Mouse (Mus musculus) neural tube, embryonic 11.5 days (tissue): ENCODE results near the gene Mindy1. TPM values are rescaled to one million over a fixed set of nuclear protein-coding genes. Genes with fewer than 3 reads are reported as not detected.

Experiments used
- ATAC-seq: fragments of 200-750 bp; cut with Nextera tagmentation; 2 replicates; pipeline ENCODE4 v1.8.0; 2017; ENCODE audit warnings: moderate number of reproducible peaks, mild to moderate bottlenecking, moderate TSS enrichment, moderate library complexity; ENCODE audit not compliant: insufficient read depth, low FRiP score, low TSS enrichment
- DNase-seq: peaks from one replicate; pipeline ENCODE4 v3.0.0-alpha.2; 2015; ENCODE audit warnings: low spot score
- H3K27ac ChIP-seq: fragments of 300-500 bp; sonication (generic); 2 replicates; pipeline ENCODE4 v1.5.1; 2014; ENCODE audit warnings: low read depth, mild to moderate bottlenecking, low read length
- H3K27me3 ChIP-seq: fragments of 300-500 bp; sonication (generic); 2 replicates; pipeline ENCODE4 v1.6.1; 2014; ENCODE audit warnings: mild to moderate bottlenecking, low read length, mixed read lengths; ENCODE audit not compliant: control insufficient read depth, insufficient read depth
- H3K36me3 ChIP-seq: fragments of 300-500 bp; sonication (generic); 2 replicates; pipeline ENCODE4 v1.6.1; 2014; ENCODE audit warnings: mild to moderate bottlenecking, low read length, moderate library complexity, mixed read lengths; ENCODE audit not compliant: control insufficient read depth, insufficient read depth
- H3K4me1 ChIP-seq: fragments of 300-500 bp; sonication (generic); 2 replicates; pipeline ENCODE4 v1.6.1; 2014; ENCODE audit warnings: low read length, mixed read lengths; ENCODE audit not compliant: control insufficient read depth, insufficient read depth
- H3K4me2 ChIP-seq: fragments of 300-500 bp; sonication (generic); 2 replicates; pipeline ENCODE4 v1.6.1; 2014; ENCODE audit warnings: low read depth, mild to moderate bottlenecking, moderate library complexity
- H3K4me3 ChIP-seq: fragments of 300-500 bp; sonication (generic); 2 replicates; pipeline ENCODE4 v1.5.1; 2014; ENCODE audit warnings: low read depth, low read length
- H3K9ac ChIP-seq: fragments of 300-500 bp; sonication (generic); 2 replicates; pipeline ENCODE4 v1.6.1; 2014; ENCODE audit warnings: mild to moderate bottlenecking, low read length
- H3K9me3 ChIP-seq: fragments of 300-500 bp; sonication (generic); 2 replicates; pipeline ENCODE4 v1.6.1; 2016; ENCODE audit warnings: low read length; ENCODE audit not compliant: control insufficient read depth
- WGBS: fragments of 180-500 bp; shearing (Covaris S2); extraction: QIAGEN DNeasy Blood & Tissue Kit; methylation state at CpG from one replicate; pipeline ENCODE4 v1.1.7; 2014; 5-methylcytosine and 5-hydroxymethylcytosine counted together
- polyA plus RNA-seq: library from polyadenylated mRNA; unstranded; fragments of >200 nt; fragmentation: Nextera tagmentation; extraction: Ambion mirVana; gene quantifications from 2 replicates; pipeline ENCODE4 v1.2.1, GENCODE M21; 2014

Gene Mindy1
- polyA plus RNA-seq, 1 experiment from 2014 or later, result 48.1 TPM

DNA sequence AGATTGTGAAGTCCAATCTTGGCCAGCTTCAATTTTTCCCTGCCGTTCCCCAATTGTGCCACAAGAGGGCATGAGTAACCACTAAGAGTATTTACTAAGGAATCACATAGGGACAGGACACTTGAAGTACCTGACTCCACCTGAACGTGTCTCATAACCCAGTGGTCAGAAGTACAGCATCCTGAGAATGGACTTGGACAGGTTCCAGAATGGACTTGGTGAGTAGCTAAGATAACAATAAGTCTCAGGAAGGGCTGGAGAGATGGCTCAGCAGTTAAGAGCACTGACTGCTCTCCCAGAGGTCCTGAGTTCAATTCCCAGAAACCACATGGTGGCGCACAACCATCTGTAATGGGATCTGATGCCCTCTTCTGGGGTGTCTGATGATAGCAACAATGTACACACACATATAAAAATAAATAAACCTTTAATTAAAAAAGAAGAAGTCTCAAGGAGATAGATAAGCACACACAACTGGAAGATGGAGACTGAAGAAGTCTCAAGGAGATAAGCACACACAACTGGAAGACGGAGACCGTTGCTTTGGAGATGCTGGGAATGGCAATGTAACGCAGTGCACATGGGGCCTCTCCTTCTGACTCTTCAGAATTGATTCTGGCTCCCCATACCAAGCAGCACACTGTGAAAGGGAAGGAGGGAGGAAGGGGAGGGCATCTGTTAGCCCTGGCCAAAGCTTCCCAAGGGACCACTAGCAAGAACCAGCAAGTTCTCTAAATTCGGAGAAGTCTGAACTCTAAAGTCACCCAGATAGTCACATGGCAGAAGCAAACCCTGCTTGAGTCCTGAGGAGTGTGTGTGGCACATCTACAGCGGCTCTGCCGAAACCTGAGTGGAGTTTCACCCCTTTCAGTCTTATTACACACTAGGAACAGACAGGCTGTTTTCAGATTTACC lies 30.1 kb downstream of the Mindy1 start:
- DNase-seq (peak; percentile 73), ATAC-seq (no peak)
- Histone ChIP-seq H3K9me3 (no peaks in the 10 kb centered on the region), H3K4me3 (no peak overlapping the region), H3K4me2 (no peak overlapping the region), H3K36me3 (no peaks in the 10 kb centered on the region), H3K9ac (no peak overlapping the region), H3K27ac (no peak overlapping the region), H3K4me1 (peaks cover 6% of the 10 kb centered on the region; the same call in 1 of the 2 replicates), H3K27me3 (no peaks in the 10 kb centered on the region)
- 68% methylated on average over 9 of the region's 9 CpGs for WGBS

DNA sequence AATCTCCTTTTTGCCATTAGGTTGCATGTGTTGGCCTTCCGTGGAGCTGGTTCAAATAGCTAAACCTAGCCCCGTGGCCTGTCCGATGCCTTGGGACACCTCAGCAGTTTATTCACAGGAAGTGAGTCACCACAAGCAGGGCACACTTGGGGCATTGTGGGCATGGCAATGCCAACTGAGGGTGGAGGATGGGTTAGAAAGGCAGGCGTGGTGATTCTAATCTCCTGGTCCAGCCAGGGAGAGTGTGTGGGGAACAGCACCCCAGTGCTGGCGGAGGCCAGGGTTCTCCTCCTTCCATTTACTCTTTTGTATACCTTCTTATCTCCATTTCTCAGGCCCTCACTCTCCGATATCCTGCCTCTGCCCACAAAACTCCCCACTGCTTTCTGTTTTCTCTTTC lies 31.5 kb downstream of the Mindy1 start:
- Histone ChIP-seq H3K36me3 (no peaks in the 10 kb centered on the region), H3K9ac (no peak overlapping the region), H3K27ac (no peak overlapping the region), H3K4me2 (no peak overlapping the region), H3K4me3 (no peak overlapping the region), H3K4me1 (peaks cover 11% of the 10 kb centered on the region; the same call in 1 of the 2 replicates), H3K27me3 (no peaks in the 10 kb centered on the region), H3K9me3 (no peaks in the 10 kb centered on the region)
- WGBS, result 83% methylated on average over 6 of the region's 6 CpGs
- DNase-seq (no peak), ATAC-seq (no peak)

DNA sequence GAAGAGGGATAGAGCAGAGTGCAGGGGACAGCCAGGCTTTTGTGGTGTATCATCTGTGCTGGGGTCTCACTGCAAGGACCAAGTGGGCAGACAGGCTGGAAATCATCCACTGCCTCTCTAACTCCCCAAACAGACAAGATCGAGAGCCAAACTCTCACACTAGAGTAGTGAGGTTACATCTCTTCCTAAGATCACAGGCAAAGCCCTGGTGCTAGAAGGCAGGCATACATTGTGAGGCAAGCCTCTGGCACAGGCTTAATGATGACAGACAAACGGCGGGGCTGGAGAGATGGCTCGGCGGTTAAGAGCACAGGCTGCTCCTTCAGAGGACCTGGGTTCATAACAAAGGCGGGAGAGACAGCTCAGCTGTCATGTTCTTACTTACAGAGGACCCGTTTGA lies 32.3 kb downstream of the Mindy1 start:
- 42% methylated on average over 7 of the region's 7 CpGs for WGBS
- no peaks in the 10 kb centered on the region for H3K27me3 ChIP-seq
- no peak overlapping the region for H3K4me2 ChIP-seq
- no peaks in the 10 kb centered on the region for H3K36me3 ChIP-seq
- no peak overlapping the region for H3K4me3 ChIP-seq
- no peaks in the 10 kb centered on the region for H3K9me3 ChIP-seq
- no peak for DNase-seq
- no peak overlapping the region for H3K9ac ChIP-seq
- no peak overlapping the region for H3K27ac ChIP-seq
- H3K4me1 ChIP-seq, result peaks cover 15% of the 10 kb centered on the region; the same call in 1 of the 2 replicates
- no peak for ATAC-seq

DNA sequence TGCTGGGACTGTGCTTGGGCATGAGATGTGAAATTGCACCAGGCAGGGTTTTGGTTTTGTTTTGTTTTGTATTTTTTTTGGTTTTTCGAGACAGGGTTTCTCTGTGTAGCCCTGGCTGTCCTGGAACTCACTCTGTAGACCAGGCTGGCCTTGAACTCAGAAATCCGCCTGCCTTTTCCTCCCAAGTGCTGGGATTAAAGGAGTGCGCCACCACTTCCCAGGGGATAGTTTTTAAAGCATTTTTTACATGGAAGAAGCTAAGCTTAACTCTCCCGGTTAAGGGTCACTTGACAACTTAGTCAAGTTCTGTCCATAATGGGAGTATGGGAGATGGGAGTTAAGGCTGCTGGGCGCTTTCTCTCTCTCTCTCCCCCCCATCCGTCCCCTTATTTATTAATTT lies 32.9 kb downstream of the Mindy1 start:
- no peaks in the 10 kb centered on the region for H3K9me3 ChIP-seq
- no peak overlapping the region; the same call in 1 of the 2 replicates for H3K9ac ChIP-seq
- no peak overlapping the region for H3K27ac ChIP-seq
- 67% methylated on average over 6 of the region's 6 CpGs for WGBS
- no peak overlapping the region for H3K4me3 ChIP-seq
- H3K36me3 ChIP-seq, result no peaks in the 10 kb centered on the region
- H3K27me3 ChIP-seq, result no peaks in the 10 kb centered on the region
- ATAC-seq (no peak), DNase-seq (no peak)
- peak overlapping the region; percentile 68; the same call in 1 of the 2 replicates for H3K4me2 ChIP-seq
- peaks cover 18% of the 10 kb centered on the region; the same call in 1 of the 2 replicates for H3K4me1 ChIP-seq

GRCm38 (mm10) chr3:95314486-95315093 lies 33.4 kb downstream of the Mindy1 start, which contains the start of gene Cers2:
TSS of gene Cers2 (plus strand) at chr3:95314791.
- Histone ChIP-seq H3K4me2 (peak within 1 kb of the TSS; percentile 68), H3K27ac (peak within 1 kb of the TSS; percentile 89), H3K9ac (peak within 1 kb of the TSS; percentile 97), H3K27me3 (no peaks in the 10 kb centered on the region), H3K4me1 (peaks cover 18% of the 10 kb centered on the region; the same call in 1 of the 2 replicates), H3K36me3 (no peaks in the 10 kb centered on the region), H3K4me3 (peak within 1 kb of the TSS; percentile 80), H3K9me3 (no peaks in the 10 kb centered on the region)
- 3% methylated on average over 27 of the region's 27 CpGs for WGBS
- ATAC-seq (peak; percentile 60), DNase-seq (no peak)

DNA sequence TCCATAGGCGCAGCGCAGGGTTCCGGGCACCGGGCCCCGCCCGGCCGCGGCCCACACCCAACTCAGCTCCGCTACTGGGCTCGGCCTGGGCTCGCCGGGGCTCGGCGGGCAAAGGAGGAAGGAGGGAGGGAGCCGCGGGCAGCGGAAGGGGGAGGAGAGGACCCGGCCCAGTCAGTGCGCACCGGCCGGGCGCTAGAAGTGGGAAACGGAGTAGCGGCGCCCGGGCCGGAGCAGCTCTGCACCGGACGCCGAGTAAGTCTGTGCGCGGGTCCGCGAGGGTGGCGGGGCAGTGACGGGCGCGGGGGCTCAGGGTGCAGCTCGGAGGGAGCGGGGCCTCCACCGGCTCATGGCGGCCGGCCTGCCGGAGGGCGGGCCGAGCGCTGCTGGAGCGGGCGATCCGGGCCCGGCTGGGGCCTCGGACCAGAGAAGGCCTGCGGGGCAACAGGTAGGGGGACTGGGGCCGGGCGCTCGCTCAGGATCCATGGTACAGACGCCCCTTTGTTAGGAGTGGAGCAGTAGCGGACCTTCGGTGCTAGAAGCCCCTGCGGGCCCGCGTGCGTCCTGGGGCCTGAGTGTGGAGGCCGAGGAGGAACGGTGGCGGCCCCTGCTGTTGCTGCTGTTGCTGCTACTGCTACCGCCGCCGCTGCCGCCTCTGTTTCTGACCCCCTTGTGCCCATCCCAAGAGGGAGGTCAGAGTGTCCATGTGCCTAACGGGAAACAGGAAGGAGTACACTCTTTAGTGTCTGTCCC lies 34.1 kb downstream of the Mindy1 start:
- H3K9me3 ChIP-seq, result no peaks in the 10 kb centered on the region
- H3K4me3 ChIP-seq, result peak overlapping the region; percentile 80
- H3K36me3 ChIP-seq, result peaks cover 1% of the 10 kb centered on the region
- peak overlapping the region; percentile 97 for H3K9ac ChIP-seq
- peak; percentile 89 for ATAC-seq
- under 1% methylated on average over 68 of the region's 71 CpGs for WGBS
- no peaks in the 10 kb centered on the region for H3K27me3 ChIP-seq
- H3K4me2 ChIP-seq, result peak overlapping the region; percentile 68
- DNase-seq, result peak; percentile 89
- peaks cover 18% of the 10 kb centered on the region; the same call in 1 of the 2 replicates for H3K4me1 ChIP-seq
- peak overlapping the region; percentile 89 for H3K27ac ChIP-seq

DNA sequence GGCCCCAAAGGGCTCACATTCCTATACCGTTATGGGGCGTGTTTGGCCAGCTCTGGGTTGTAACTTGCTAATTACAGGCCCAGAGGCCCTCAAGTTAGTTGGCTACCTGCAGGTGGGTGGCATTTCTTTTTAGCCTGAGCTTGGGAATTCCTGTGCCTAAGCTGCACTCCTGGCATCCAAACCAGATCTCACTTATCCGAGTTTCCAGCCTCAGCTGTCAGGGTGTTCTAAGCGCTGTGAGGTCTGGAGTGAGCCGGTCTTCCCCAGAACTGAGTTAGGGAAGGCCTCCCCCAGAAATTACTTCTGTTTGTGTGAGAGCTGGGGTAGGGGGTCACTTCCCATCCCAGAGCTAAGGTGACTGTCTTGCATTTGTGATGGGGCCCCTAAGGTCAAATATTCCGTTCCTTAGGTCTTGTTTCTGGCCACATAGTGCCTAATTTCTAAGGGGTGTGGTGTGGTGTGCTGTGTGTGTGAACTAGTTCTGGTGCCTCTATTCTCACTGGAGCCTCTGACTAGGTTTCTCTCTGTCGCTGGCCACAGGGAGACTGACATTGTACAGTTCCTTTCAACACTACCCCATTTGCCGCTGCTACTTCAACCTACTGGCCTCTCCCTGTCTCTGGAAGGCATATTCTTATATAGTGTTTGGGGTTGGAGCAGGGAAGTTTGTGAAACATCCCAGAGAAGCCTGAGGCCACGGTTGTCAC lies 34.9 kb downstream of the Mindy1 start:
- Histone ChIP-seq H3K27me3 (no peaks in the 10 kb centered on the region), H3K9me3 (no peaks in the 10 kb centered on the region), H3K4me1 (peaks cover 18% of the 10 kb centered on the region; the same call in 1 of the 2 replicates), H3K27ac (peak overlapping the region; percentile 89; the same call in 1 of the 2 replicates), H3K4me2 (peak overlapping the region; percentile 68), H3K4me3 (peak overlapping the region; percentile 80), H3K36me3 (peaks cover 8% of the 10 kb centered on the region), H3K9ac (peak overlapping the region; percentile 97)
- DNase-seq (no peak), ATAC-seq (no peak)
- WGBS, result 13% methylated on average over 9 of the region's 9 CpGs
